Mouse (Mus musculus): ENCODE data around the gene Dtx2. TPM values are rescaled to one million over a fixed set of nuclear protein-coding genes. Genes with fewer than 3 reads are reported as not detected.

Gene Dtx2
- 22.9 and 25.4 TPM in 2 replicates for polyA plus RNA-seq (2015; fragmentation: Nextera tagmentation; extraction: Ambion mirVana)

DNA sequence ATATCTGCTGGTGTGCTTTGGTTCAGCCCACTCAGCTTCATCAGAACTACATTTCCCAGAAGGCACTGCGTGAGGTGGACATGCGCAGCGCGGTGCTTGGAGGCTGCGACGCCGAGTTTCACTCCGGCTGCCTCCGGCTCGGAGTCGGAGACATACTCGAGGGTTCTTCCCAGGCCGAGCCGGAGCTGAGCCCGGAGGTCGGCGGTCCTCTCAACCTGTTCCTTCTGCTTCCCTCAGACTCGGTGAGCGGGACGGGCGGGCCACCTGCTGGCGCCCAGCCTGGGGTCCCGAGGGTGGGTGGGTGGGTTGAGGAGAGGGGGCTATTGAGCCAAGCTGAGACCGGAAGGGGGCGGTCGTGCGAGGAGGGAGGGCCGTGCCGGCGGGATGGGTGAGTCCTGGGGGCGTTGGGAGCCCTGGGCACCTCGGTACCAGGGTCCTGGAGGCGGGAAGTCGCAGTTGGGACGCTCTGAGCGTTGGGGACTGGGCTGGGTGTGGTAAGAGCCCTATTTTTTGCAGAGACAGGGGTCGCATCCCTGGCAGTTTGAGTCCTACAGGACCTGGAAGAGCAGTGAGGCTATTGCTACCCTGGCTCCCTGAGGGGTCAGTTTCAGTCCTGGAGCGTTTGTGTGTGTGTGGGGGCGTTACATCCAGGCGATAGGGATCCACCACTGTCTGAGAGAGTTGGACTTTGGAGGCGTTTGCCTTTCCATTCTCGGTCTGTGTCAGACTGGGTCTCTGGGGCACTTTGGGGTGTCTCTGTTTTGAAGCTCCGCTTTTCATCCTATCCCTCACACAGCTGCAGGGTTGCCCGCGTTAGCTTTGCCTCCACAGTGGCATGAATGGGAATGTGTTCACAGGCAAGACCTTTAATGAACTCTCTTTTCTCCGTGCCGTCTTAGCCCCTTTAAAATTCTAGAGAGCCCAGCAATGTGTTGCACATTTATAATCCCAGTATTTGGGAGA lies at the start of gene Dtx2:
TSS of gene Dtx2 (plus strand) at position 76 of the 963 bp plus-strand sequence.
- peaks cover 13% of the 10 kb centered on the region for H3K36me3 ChIP-seq
- H3K9ac ChIP-seq, result peak within 1 kb of the TSS; percentile 68
- H3K9me3 ChIP-seq, result no peaks in the 10 kb centered on the region
- WGBS, result 2% methylated on average over 46 of the region's 47 CpGs
- peak within 1 kb of the TSS; percentile 85 for H3K4me2 ChIP-seq
- no peaks in the 10 kb centered on the region for H3K27me3 ChIP-seq (replicated peaks)
- peaks cover 8% of the 10 kb centered on the region; the same call in 1 of the 2 replicates for H3K4me1 ChIP-seq
- peak within 1 kb of the TSS; percentile 80 for H3K27ac ChIP-seq
- H3K4me3 ChIP-seq (replicated peaks), result peak within 1 kb of the TSS; percentile 85
- ATAC-seq (ENCODE audit: insufficient read depth, low FRiP score, low read depth), result peak; percentile 91

DNA sequence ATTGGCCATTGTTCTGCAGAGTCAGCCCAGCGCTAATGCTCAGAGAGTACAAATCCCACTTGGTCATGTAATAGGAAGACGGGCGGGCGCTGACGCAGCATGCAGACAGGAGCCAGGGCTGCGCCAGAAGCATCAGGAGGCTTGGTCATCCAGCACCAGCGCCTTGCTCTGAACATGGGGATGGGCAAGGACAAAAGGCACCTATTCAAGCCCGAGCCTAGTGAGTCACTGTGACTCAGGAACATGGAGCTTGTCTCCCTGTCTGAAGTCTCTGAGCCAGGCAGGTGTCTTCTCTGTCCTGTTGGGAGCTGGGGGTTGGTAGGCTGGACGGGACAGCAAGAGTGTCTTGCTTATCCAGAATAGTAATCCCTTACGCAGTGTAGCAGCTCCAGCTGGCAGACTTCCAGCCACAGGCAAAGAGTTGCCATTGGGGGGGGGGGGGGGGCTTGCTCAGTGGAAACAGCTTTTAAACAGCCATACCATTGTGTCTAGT lies 48.6 kb upstream of the Dtx2 start:
- Histone ChIP-seq H3K4me1 (no peaks in the 10 kb centered on the region; the same call in 1 of the 2 replicates), H3K27me3 (replicated peaks) (no peaks in the 10 kb centered on the region), H3K36me3 (no peaks in the 10 kb centered on the region), H3K9me3 (no peaks in the 10 kb centered on the region), H3K4me3 (replicated peaks) (no peak overlapping the region), H3K27ac (no peak overlapping the region; the same call in 1 of the 2 replicates), H3K4me2 (peak overlapping the region; percentile 21; the same call in 1 of the 2 replicates), H3K9ac (no peak overlapping the region)
- WGBS, result 54% methylated on average over 10 of the region's 10 CpGs
- peak; percentile 8; the same call in 1 of the 2 replicates for ATAC-seq (ENCODE audit: insufficient read depth, low FRiP score, low read depth)

DNA sequence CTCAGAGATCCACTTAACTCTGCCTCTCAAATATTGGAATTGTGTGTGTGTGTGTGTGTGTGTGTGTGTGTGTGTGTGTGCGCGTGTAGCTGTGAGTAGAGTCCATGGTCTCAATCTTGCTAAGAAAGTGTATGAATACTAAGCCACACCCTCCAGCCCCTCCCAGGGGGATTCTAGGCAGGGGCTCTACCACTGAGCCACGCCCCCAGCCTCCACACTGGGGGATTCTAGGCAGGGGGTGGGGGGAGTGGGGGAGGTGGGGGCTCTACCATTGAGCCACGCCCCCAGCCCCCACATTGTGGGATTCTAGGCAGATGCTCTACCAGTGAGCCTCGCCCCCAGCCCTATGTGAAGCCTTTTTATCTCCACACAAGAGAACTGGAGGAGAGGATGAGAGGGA lies 48.0 kb upstream of the Dtx2 start:
- no peak overlapping the region for H3K9ac ChIP-seq
- no peaks in the 10 kb centered on the region; the same call in 1 of the 2 replicates for H3K4me1 ChIP-seq
- no peaks in the 10 kb centered on the region for H3K9me3 ChIP-seq
- peak overlapping the region; percentile 21; the same call in 1 of the 2 replicates for H3K4me2 ChIP-seq
- H3K4me3 ChIP-seq (replicated peaks), result no peak overlapping the region
- H3K27ac ChIP-seq, result no peak overlapping the region
- no peaks in the 10 kb centered on the region for H3K27me3 ChIP-seq (replicated peaks)
- H3K36me3 ChIP-seq, result no peaks in the 10 kb centered on the region
- WGBS, result 72% methylated on average over 5 of the region's 5 CpGs
- ATAC-seq (ENCODE audit: insufficient read depth, low FRiP score, low read depth), result peak; percentile 33; the same call in 1 of the 2 replicates

DNA sequence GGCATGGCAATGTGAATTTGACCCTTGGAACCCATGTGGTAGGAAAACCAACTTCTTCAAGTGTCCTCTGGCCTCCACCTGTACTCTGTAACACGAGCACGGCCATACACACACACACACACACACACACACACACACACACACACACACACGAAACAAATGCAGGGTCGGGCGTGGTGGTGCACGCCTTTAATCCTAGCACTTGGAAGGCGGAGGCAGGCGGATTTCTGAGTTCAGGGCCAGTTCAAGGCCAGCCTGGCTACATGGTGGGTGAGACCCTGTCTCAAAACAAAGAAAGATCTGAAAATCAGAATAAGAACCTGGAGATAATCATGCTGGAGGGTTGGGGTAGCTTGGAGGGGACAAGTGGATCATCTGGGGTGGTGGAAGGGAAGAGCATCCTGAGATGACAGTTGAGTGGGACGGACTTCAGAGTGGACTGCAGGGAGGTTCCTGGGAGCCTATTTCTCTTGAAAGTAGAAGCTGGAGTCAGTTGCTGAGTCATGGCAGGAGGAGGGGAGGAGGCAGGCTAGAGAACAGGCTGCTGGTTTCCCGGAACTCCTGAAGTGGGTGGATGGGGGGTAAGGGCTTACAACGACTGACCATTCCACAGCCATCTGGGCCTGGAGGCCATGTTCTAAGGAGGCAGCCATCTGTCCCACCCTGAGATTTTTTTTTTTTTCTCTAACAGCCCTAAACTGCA lies 43.7 kb upstream of the Dtx2 start:
- Histone ChIP-seq H3K4me1 (no peaks in the 10 kb centered on the region; the same call in 1 of the 2 replicates), H3K9ac (no peak overlapping the region), H3K4me3 (replicated peaks) (no peak overlapping the region), H3K9me3 (no peaks in the 10 kb centered on the region), H3K27me3 (replicated peaks) (no peaks in the 10 kb centered on the region), H3K27ac (no peak overlapping the region), H3K36me3 (no peaks in the 10 kb centered on the region), H3K4me2 (no peak overlapping the region)
- 67% methylated on average over 11 of the region's 11 CpGs for WGBS
- peak; percentile 48; the same call in 1 of the 2 replicates for ATAC-seq (ENCODE audit: insufficient read depth, low FRiP score, low read depth)

DNA sequence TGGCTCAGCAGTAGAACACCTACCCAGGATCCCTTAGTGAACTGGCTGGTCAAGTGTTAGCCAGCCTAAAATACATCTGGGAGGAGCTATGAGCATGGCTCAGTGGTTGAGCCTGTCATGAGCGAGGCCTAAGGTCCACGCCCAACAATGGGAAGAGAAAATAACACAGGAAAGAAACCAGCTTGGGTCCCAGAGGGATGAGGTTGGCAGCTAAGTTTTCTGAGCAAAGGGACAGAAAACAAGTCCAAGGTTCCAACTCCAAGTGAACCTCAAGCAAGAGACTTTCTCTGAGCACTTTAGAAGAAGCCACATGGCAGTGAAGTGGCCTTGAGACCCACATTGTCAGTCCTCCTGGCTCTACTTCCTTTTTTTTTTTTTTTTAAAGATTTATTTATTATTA lies 42.9 kb upstream of the Dtx2 start:
- whole genome bisulfite sequencing, result 80% methylated on average over 2 of the region's 2 CpGs

DNA sequence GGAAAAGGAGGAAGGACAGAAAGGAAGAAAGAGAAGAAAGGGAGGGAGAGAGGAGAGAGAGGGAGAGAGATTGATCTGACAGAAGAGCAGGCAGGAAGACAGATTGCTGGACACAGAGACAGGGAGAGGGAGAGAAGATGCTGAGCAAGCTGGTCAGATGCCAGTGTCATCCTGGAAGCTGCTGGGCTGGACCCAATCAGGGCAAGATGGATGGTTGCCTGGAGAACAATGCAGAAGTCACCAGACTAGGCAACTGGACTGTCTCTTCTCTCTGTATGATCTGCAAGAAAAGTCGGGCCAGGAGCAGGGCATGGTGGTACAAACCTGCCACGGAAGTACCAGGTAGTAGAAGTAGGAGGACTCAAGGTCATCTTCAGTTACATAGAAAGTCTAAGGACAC lies 41.8 kb upstream of the Dtx2 start:
- Histone ChIP-seq H3K4me1 (peaks cover 5% of the 10 kb centered on the region), H3K27me3 (replicated peaks) (no peaks in the 10 kb centered on the region), H3K9me3 (no peaks in the 10 kb centered on the region), H3K4me3 (replicated peaks) (no peak overlapping the region), H3K27ac (no peak overlapping the region), H3K4me2 (no peak overlapping the region), H3K36me3 (no peaks in the 10 kb centered on the region), H3K9ac (no peak overlapping the region)
- ATAC-seq (ENCODE audit: insufficient read depth, low FRiP score, low read depth), result no peak
- WGBS, result 83% methylated on average over 2 of the region's 2 CpGs

More for the DNA sequence above, 42.9 kb upstream of the Dtx2 start:
- Histone ChIP-seq H3K27ac (no peak overlapping the region), H3K27me3 (replicated peaks) (no peaks in the 10 kb centered on the region), H3K4me1 (no peaks in the 10 kb centered on the region), H3K9ac (no peak overlapping the region), H3K9me3 (no peaks in the 10 kb centered on the region), H3K4me3 (replicated peaks) (no peak overlapping the region), H3K36me3 (no peaks in the 10 kb centered on the region), H3K4me2 (no peak overlapping the region)
- ATAC-seq (ENCODE audit: insufficient read depth, low FRiP score, low read depth), result no peak

DNA sequence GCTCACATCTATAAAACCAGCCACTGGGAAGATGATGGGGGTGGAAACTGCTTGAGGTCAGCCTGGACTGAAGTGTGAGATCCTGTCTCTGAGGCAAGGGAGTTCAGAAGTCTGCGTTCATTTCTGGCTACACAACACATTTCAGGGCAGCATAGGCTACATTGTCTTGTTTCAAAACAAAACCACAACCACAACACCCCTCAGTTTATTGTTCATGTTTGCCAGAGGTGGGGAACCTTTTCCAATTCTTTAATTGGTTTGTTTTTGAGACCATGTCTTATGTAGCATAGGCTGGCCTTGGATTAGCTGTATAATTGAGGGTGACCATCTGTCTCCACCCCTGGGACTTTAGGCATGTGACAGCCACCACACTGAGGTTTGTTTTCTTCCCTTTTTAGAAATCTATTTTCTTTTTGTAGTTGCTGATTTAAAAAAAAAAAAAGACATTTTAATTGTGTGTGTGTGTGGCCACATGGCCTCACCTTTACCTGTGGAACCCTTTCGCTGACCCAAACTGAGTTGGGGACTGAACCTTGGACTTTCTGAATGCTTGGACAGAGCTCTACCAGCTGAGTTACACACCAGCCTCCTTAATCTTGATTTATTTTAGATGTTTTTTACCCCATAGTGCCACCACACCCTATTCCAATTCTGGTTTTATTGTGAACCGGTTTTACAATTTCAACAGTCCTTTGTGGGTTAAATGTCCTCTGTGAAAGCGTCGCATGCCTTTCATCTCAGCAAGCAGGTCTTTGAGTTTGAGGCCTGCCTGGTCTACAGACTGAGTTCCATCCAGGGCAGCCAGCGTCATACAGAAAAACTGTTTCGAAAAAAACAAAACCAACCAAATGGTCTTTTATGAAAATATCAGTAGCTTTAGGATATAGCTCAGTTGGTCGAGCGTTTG lies 38.0 kb upstream of the Dtx2 start:
- H3K27me3 ChIP-seq (replicated peaks), result no peaks in the 10 kb centered on the region
- H3K4me3 ChIP-seq (replicated peaks), result no peak overlapping the region
- peak overlapping the region; percentile 56; the same call in 1 of the 2 replicates for H3K4me2 ChIP-seq
- no peaks in the 10 kb centered on the region for H3K9me3 ChIP-seq
- no peak for ATAC-seq (ENCODE audit: insufficient read depth, low FRiP score, low read depth)
- peaks cover 12% of the 10 kb centered on the region for H3K4me1 ChIP-seq
- 67% methylated on average over 9 of the region's 9 CpGs for WGBS
- H3K9ac ChIP-seq, result no peak overlapping the region
- H3K36me3 ChIP-seq, result no peaks in the 10 kb centered on the region
- H3K27ac ChIP-seq, result peak overlapping the region; percentile 96

DNA sequence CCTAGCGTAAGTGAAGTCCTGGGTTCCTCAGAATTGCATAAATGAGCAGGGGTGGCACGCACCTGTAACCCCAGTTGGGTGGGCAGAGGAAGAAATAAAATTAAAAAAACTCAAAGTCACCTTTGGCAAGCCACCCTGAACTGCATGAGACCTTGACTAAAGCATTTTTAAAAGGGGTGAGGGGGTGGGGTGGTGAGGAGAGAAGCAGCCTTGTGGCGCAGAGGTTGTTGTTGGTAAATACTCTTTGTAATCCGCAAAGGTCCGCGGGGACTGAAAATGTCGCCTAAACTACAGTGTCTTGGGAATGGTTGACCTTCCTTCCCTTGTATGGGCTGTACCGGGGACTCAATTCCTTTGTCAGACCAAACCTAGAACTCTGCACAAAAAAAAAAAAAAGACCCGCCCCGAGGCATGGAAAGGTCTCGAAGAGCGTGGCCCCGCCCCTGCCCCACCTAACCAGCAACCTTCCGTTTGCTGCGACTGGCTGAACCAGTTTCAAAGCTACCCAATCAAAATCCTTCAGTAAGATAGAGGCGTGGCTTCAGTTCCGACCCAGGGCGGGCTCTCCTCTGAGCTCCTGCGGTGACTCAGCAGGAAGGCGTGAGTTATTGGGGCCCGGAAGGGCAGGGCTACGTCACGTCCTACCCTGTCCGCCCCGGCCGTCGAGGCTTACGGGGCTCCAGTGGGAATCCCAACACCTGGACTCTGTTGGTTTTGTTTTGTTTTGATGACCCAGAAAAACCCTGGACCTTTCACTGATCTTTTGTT lies 37.2 kb upstream of the Dtx2 start:
- Histone ChIP-seq H3K9ac (no peak overlapping the region), H3K9me3 (no peaks in the 10 kb centered on the region), H3K27me3 (replicated peaks) (no peaks in the 10 kb centered on the region), H3K27ac (peak overlapping the region; percentile 96), H3K4me2 (peak overlapping the region; percentile 56), H3K4me1 (peaks cover 12% of the 10 kb centered on the region), H3K4me3 (replicated peaks) (peak overlapping the region; percentile 24), H3K36me3 (no peaks in the 10 kb centered on the region)
- 7% methylated on average over 28 of the region's 28 CpGs for WGBS
- peak; percentile 87 for ATAC-seq (ENCODE audit: insufficient read depth, low FRiP score, low read depth)

DNA sequence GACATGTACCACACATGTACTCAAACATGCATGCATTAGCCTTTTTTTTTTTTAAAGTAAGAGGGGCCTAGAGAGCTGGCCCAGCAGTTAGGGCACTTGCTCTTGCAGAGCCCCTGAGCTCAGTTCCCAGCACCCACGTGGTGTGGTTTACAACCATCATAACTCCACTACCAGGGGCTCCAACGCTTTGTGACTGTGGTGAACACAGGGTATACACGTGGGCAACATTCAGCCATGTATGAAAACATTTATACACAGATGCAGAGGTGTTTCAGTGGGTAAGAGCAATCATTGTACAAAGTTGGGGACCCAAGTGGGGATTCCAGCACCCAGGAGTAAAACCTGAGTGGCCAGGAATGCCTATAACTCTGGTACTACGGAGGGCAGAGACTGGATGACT lies 36.2 kb upstream of the Dtx2 start:
- H3K4me2 ChIP-seq, result peak overlapping the region; percentile 56; the same call in 1 of the 2 replicates
- WGBS, result 88% methylated on average over 4 of the region's 4 CpGs
- H3K27me3 ChIP-seq (replicated peaks), result no peaks in the 10 kb centered on the region
- no peak overlapping the region for H3K9ac ChIP-seq
- ATAC-seq (ENCODE audit: insufficient read depth, low FRiP score, low read depth), result no peak
- H3K36me3 ChIP-seq, result no peaks in the 10 kb centered on the region
- H3K9me3 ChIP-seq, result no peaks in the 10 kb centered on the region
- peak overlapping the region; percentile 96 for H3K27ac ChIP-seq
- H3K4me1 ChIP-seq, result peaks cover 16% of the 10 kb centered on the region
- H3K4me3 ChIP-seq (replicated peaks), result no peak overlapping the region

DNA sequence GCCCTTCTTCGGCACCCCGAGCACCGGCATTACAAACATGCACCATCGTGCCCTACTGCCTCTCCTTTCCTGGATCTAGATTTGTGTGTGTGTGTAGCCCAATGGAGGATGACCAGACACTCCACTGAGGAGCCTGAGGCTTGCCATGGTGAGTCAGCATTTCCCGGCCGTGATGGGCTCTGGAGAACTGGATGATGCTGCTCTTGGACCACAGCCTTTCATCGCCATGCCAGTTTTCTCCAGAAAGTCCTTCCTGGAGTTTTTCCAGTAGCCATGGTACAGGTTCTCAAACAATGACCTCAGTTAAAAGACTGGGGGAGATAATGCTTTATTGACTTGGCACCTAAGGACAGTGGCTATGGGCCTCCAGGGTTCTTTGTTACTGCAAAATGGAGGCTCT lies 34.7 kb upstream of the Dtx2 start:
- Histone ChIP-seq H3K4me3 (replicated peaks) (no peak overlapping the region), H3K27me3 (replicated peaks) (no peaks in the 10 kb centered on the region), H3K4me1 (peaks cover 16% of the 10 kb centered on the region), H3K9ac (no peak overlapping the region), H3K4me2 (no peak overlapping the region), H3K36me3 (no peaks in the 10 kb centered on the region), H3K9me3 (no peaks in the 10 kb centered on the region), H3K27ac (no peak overlapping the region)
- WGBS, result 92% methylated on average over 7 of the region's 7 CpGs
- no peak for ATAC-seq (ENCODE audit: insufficient read depth, low FRiP score, low read depth)

All from stomach, embryonic 15.5 days (tissue).